Mouse (Mus musculus) kidney, adult 2 months (tissue): ENCODE results near the gene Grap. TPM values are rescaled to one million over a fixed set of nuclear protein-coding genes. Genes with fewer than 3 reads are reported as not detected.

ENCODE experiments used
- DNase-seq: peaks from one replicate; pipeline ENCODE4 v3.0.0; 2021
- H3K27ac ChIP-seq: fragments of 200-500 bp; 2 replicates; pipeline ENCODE4 v1.5.1; 2012; ENCODE audit warnings: low read depth, low read length, control low read depth, inconsistent platforms; ENCODE audit not compliant: insufficient read depth
- H3K27me3 ChIP-seq: fragments of 200-500 bp; replicated peaks from 2 replicates; pipeline ENCODE4 v1.6.1; 2012; ENCODE audit warnings: mild to moderate bottlenecking, moderate library complexity, low read length, inconsistent platforms; ENCODE audit not compliant: control insufficient read depth, insufficient read depth
- H3K36me3 ChIP-seq: fragments of 200-500 bp; 2 replicates; pipeline ENCODE4 v1.6.1; 2012; ENCODE audit warnings: mild to moderate bottlenecking, moderate library complexity, low read length, inconsistent platforms; ENCODE audit not compliant: control insufficient read depth, insufficient read depth
- H3K4me1 ChIP-seq: fragments of 200-500 bp; 2 replicates; pipeline ENCODE4 v1.6.1; 2011; ENCODE audit warnings: low read length; ENCODE audit not compliant: control insufficient read depth, insufficient read depth
- H3K4me3 ChIP-seq: fragments of 200-500 bp; 2 replicates; pipeline ENCODE4 v1.5.1; 2011; ENCODE audit warnings: mild to moderate bottlenecking, low read depth, low read length, control low read depth; ENCODE audit not compliant: insufficient read depth
- CTCF ChIP-seq: fragments of 200-500 bp; conservative IDR thresholded peaks from 2 replicates; pipeline ENCODE4 v1.5.1; 2011; ENCODE audit warnings: low read depth, mild to moderate bottlenecking, control low read depth, low read length, moderate library complexity, mixed read lengths; ENCODE audit not compliant: insufficient read depth, insufficient read length
- POLR2A ChIP-seq: fragments of 200-500 bp; IDR thresholded peaks from one replicate; pipeline ENCODE4 v1.6.1; 2011; ENCODE audit warnings: low read depth, low read length, control low read depth
- WGBS: fragments of 180-500 bp; shearing (Covaris S2); methylation state at CpG from one replicate; pipeline ENCODE4 v1.1.7; 2018; 5-methylcytosine and 5-hydroxymethylcytosine counted together
- polyA plus RNA-seq: library from polyadenylated mRNA; depleted of rRNA; stranded (reverse); fragments of >200 nt; gene quantifications from 2 replicates; pipeline ENCODE4 v1.2.3, GENCODE M21; 2012

The Grap gene
- polyA plus RNA-seq, 1 experiment: 15.3 TPM

- H3K27ac ChIP-seq: no peak overlapping the region
- TF ChIP-seq CTCF (no peak), POLR2A (no peak)
- 80% methylated on average over 5 of the region's 5 CpGs for WGBS
These were observed 7.7 kb upstream of the Grap start for GRCm38 (mm10) chr11:61645357-61645857.

GRCm38 (mm10) chr11:61646499-61647039 is 6.5 kb upstream of the Grap start:
- WGBS: 70% methylated on average over 2 of the region's 2 CpGs
- no peak overlapping the region for H3K4me3 ChIP-seq
- TF ChIP-seq POLR2A (no peak), CTCF (no peak)
- H3K4me1 ChIP-seq: peaks cover 10% of the 10 kb centered on the region; the same call in 1 of the 2 replicates
- no peaks in the 10 kb centered on the region for H3K27me3 ChIP-seq
- H3K27ac ChIP-seq: no peak overlapping the region
- no peaks in the 10 kb centered on the region for H3K36me3 ChIP-seq
- no peak for DNase-seq

More at GRCm38 (mm10) chr11:61645357-61645857, 7.7 kb upstream of the Grap start:
- Histone ChIP-seq H3K27me3 (no peaks in the 10 kb centered on the region), H3K4me3 (no peak overlapping the region), H3K4me1 (peaks cover 10% of the 10 kb centered on the region; the same call in 1 of the 2 replicates), H3K36me3 (no peaks in the 10 kb centered on the region)
- DNase-seq: no peak

- Histone ChIP-seq H3K4me1 (peaks cover 10% of the 10 kb centered on the region; the same call in 1 of the 2 replicates), H3K27me3 (no peaks in the 10 kb centered on the region), H3K4me3 (no peak overlapping the region), H3K27ac (no peak overlapping the region), H3K36me3 (no peaks in the 10 kb centered on the region)
- TF ChIP-seq CTCF (no peak), POLR2A (no peak)
- no peak for DNase-seq
- WGBS: 77% methylated on average over 10 of the region's 10 CpGs
These were observed 5.8 kb upstream of the Grap start for GRCm38 (mm10) chr11:61647110-61647910.

GRCm38 (mm10) chr11:61647956-61648748 is 4.9 kb upstream of the Grap start:
- Histone ChIP-seq H3K4me1 (peaks cover 9% of the 10 kb centered on the region; the same call in 1 of the 2 replicates), H3K36me3 (no peaks in the 10 kb centered on the region), H3K4me3 (no peak overlapping the region), H3K27me3 (no peaks in the 10 kb centered on the region), H3K27ac (no peak overlapping the region)
- 24% methylated on average over 6 of the region's 6 CpGs for WGBS
- peak; percentile 71 for DNase-seq
- TF ChIP-seq CTCF (no peak), POLR2A (no peak)

- Histone ChIP-seq H3K36me3 (no peaks in the 10 kb centered on the region), H3K27ac (no peak overlapping the region), H3K27me3 (no peaks in the 10 kb centered on the region), H3K4me3 (no peak overlapping the region), H3K4me1 (peaks cover 8% of the 10 kb centered on the region; the same call in 1 of the 2 replicates)
- WGBS: 43% methylated on average over 7 of the region's 7 CpGs
- no peak for DNase-seq
- TF ChIP-seq CTCF (no peak), POLR2A (no peak)
These were observed 4.3 kb upstream of the Grap start for GRCm38 (mm10) chr11:61648749-61649115.

- H3K27ac ChIP-seq: no peak overlapping the region
- DNase-seq: no peak
- no peak for TF ChIP-seq CTCF
- TF ChIP-seq POLR2A: no peak
- no peak overlapping the region for H3K4me3 ChIP-seq
- 93% methylated on average over 5 of the region's 5 CpGs for WGBS
- H3K36me3 ChIP-seq: no peaks in the 10 kb centered on the region
- H3K27me3 ChIP-seq: no peaks in the 10 kb centered on the region
- H3K4me1 ChIP-seq: peaks cover 8% of the 10 kb centered on the region; the same call in 1 of the 2 replicates
These were observed 3.9 kb upstream of the Grap start for GRCm38 (mm10) chr11:61649163-61649580.
